Mouse (Mus musculus): ENCODE results near the gene Slc4a2.

GRCm38 (mm10) chr5:24412063-24412462 is 11.6 kb upstream of the Slc4a2 start:
- TF ChIP-seq CTCF (IDR thresholded peaks at IDR 0.05; ENCODE audit: low read depth, low read length), result no peak
- TF ChIP-seq POLR2A (IDR thresholded peaks at IDR 0.05; ENCODE audit: extremely low read depth, insufficient read depth, low read length), result no peak

All from liver, adult 2 months (tissue).